Mouse (Mus musculus): Measurements from ENCODE around the gene Lgmn. TPM values are rescaled to one million over a fixed set of nuclear protein-coding genes. Genes with fewer than 3 reads are reported as not detected.

Gene Lgmn
- 47.9 and 48.4 TPM in 2 replicates for polyA plus RNA-seq (2015; fragmentation: Nextera tagmentation; extraction: Ambion mirVana)

DNA sequence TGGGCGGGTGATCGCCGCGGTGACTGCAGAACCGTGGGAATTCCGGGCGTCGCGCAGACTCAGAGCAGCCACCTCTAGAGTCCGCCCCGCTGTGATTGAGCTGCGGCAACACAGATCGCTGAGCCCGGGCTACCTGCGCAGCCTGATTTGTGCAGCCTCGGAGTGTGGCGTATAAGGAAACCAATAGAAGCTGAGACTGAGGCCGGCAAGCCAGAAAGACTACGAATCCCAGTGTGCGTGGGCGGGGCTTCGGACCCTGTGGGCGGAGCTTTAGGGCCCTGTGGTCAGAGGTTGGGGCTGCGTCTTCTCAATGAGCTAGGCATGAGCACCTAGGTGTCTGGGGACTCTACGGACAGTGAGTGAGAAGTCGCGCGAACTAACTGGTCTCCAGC is at the start of gene Lgmn:
Gene Lgmn, minus strand, starts transcription at position 182 of the 392 bp plus-strand sequence.
- no peaks in the 10 kb centered on the region for H3K27me3 ChIP-seq
- peak; percentile 100 for ATAC-seq
- peak within 1 kb of the TSS; percentile 72 for H3K9ac ChIP-seq
- H3K4me1 ChIP-seq = peaks cover 13% of the 10 kb centered on the region
- no peaks in the 10 kb centered on the region for H3K9me3 ChIP-seq (replicated peaks)
- no peaks in the 10 kb centered on the region for H3K36me3 ChIP-seq (ENCODE audit: poor library complexity, severe bottlenecking)
- H3K27ac ChIP-seq = no peak within 1 kb of the TSS; the same call in 1 of the 2 replicates
- peak within 1 kb of the TSS; percentile 68 for H3K4me3 ChIP-seq
- H3K4me2 ChIP-seq = peak within 1 kb of the TSS; percentile 68
- 0% methylated on average over 28 of the region's 28 CpGs for whole genome bisulfite sequencing

DNA sequence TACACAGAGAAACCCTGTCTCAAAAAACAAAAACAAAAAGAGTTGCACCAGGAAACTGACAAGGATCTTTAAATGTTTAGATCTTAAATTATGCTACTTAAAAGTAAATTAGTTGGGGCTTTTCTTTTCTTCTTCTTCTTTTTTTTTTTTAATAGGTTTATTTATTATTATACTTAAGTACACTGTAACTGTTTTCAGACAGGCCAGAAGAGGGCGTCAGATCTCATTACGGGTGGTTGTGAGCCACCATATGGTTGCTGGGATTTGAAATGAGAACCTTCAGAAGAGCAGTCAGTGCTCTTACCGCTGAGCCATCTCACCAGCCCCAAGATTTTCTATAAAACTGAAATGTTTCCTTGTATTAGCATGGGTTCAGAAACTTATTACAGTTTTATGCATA is 45.3 kb upstream of the Lgmn start:
- Histone ChIP-seq H3K4me1 (no peaks in the 10 kb centered on the region), H3K9me3 (replicated peaks) (no peaks in the 10 kb centered on the region), H3K36me3 (ENCODE audit: poor library complexity, severe bottlenecking) (peaks cover 90% of the 10 kb centered on the region), H3K4me2 (no peak overlapping the region), H3K4me3 (no peak overlapping the region), H3K9ac (no peak overlapping the region), H3K27ac (no peak overlapping the region), H3K27me3 (no peaks in the 10 kb centered on the region)
- 63% methylated on average over 3 of the region's 3 CpGs for WGBS
- no peak for ATAC-seq

DNA sequence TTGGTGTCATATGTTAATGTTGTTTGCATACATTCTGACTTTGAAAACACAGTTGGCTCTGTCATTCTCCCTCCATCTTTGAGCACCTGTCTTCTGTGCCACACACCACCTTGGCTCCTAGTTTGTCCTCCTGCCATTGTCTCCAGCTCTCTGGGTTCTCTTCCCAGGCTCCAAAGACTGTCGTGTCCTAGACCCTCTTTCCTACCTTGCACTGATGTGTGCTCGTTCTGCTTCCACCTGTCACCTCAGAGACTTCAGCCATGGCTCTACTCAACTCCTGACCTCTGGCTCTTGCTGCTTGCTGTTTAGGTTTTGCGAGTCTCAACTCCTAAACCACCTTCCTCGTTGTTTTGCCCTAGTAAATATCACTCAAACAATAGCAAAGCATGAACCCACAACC is 40.9 kb upstream of the Lgmn start:
- H3K4me2 ChIP-seq = no peak overlapping the region
- peaks cover 81% of the 10 kb centered on the region for H3K36me3 ChIP-seq (ENCODE audit: poor library complexity, severe bottlenecking)
- 88% methylated on average over 4 of the region's 4 CpGs for WGBS
- no peak for ATAC-seq
- no peak overlapping the region for H3K27ac ChIP-seq
- no peaks in the 10 kb centered on the region for H3K4me1 ChIP-seq
- no peaks in the 10 kb centered on the region for H3K27me3 ChIP-seq
- H3K4me3 ChIP-seq = no peak overlapping the region
- no peaks in the 10 kb centered on the region for H3K9me3 ChIP-seq (replicated peaks)
- no peak overlapping the region for H3K9ac ChIP-seq

- peaks cover 58% of the 10 kb centered on the region for H3K36me3 ChIP-seq (ENCODE audit: poor library complexity, severe bottlenecking)
- no peaks in the 10 kb centered on the region for H3K27me3 ChIP-seq
- ATAC-seq = no peak
- H3K9ac ChIP-seq = peak overlapping the region; percentile 22; the same call in 1 of the 2 replicates
- no peak overlapping the region for H3K4me2 ChIP-seq
- H3K27ac ChIP-seq = no peak overlapping the region
- H3K4me3 ChIP-seq = no peak overlapping the region
- no peaks in the 10 kb centered on the region for H3K9me3 ChIP-seq (replicated peaks)
- H3K4me1 ChIP-seq = peaks cover 10% of the 10 kb centered on the region
- 94% methylated on average over 7 of the region's 7 CpGs for WGBS
Observed at GRCm38 (mm10) chr12:102474411-102474810, 34.8 kb upstream of the Lgmn start.

DNA sequence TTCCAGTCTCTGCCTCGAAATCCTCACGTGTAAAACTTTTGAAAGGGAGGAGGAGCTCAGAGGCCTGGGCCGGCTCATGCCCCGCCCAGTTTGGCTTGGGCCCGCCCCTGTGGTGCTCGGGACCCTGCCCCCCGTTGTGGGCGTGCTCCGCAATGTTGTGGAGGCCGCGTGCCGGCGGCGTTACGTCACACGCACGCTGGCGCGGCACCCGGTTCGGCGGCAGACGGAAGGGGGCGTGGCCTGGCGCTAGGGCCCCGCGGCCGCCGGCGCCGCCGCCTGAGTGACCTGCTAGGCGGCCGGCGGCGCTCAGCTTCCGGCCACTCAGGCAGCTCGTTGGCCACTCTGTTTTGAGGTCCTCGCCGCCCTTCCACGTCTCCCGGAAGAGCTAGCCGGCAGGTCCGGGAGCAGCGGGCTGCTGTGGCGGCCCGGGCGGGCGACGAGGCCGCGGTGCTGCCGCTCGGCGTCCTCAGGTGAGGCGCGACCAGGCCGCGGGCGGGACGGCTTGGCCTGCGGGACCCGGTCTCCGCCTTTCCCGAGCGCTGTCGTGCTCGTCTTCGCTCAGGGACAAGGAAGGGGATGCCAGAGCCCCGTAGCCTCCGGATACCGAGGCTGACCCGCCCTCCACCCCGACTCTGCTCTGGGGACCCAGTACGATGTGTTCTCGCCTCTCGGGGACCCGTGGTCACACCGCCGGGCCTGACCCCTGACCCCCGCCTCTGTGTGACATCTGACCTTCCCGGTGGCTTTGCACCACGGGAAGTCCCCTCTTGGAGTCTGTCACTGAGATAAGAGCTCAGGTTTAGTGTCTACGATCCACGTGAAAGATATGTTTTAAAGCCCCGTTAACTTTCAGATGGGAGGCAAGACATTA is 29.5 kb upstream of the Lgmn start, which contains the start of gene Golga5:
Gene Golga5, plus strand, starts transcription at position 242 of the 871 bp plus-strand sequence.
- H3K4me1 ChIP-seq = peaks cover 10% of the 10 kb centered on the region
- ATAC-seq = peak; percentile 99
- peak within 1 kb of the TSS; percentile 51 for H3K27ac ChIP-seq
- H3K4me2 ChIP-seq = peak within 1 kb of the TSS; percentile 95
- H3K4me3 ChIP-seq = peak within 1 kb of the TSS; percentile 68
- H3K9ac ChIP-seq = peak within 1 kb of the TSS; percentile 88
- peaks cover 22% of the 10 kb centered on the region for H3K36me3 ChIP-seq (ENCODE audit: poor library complexity, severe bottlenecking)
- under 1% methylated on average over 40 of the region's 86 CpGs for WGBS
- H3K9me3 ChIP-seq (replicated peaks) = no peaks in the 10 kb centered on the region
- H3K27me3 ChIP-seq = no peaks in the 10 kb centered on the region

DNA sequence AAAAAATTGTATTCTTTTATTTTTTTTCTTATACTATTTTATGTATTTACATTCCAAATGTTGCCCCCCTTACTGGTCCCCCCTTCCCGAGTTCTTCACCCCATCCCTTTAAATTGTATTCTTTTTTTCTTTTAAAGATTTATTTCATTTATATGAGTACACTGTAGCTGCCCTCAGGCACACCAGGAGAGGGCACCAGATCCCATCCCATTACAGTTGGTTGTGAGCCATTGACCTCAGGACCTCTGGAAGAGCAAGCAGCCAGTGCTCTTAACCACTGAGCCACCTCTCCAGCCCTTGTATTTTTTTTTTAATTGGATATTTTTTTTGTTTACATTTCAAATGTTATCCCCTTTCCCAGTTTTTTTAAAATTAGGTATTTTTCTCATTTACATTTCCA is 28.5 kb upstream of the Lgmn start:
- H3K4me3 ChIP-seq = no peak overlapping the region
- H3K9me3 ChIP-seq (replicated peaks) = no peaks in the 10 kb centered on the region
- no peak overlapping the region for H3K9ac ChIP-seq
- peaks cover 10% of the 10 kb centered on the region for H3K4me1 ChIP-seq
- no peak overlapping the region for H3K4me2 ChIP-seq
- H3K27me3 ChIP-seq = no peaks in the 10 kb centered on the region
- no peak overlapping the region for H3K27ac ChIP-seq
- ATAC-seq = no peak
- WGBS = 77% methylated on average over 1 of the region's 1 CpGs
- H3K36me3 ChIP-seq (ENCODE audit: poor library complexity, severe bottlenecking) = peaks cover 13% of the 10 kb centered on the region

- ATAC-seq = no peak
- Histone ChIP-seq H3K9ac (no peak overlapping the region), H3K36me3 (ENCODE audit: poor library complexity, severe bottlenecking) (no peaks in the 10 kb centered on the region), H3K4me1 (peaks cover 3% of the 10 kb centered on the region), H3K27ac (no peak overlapping the region), H3K4me3 (no peak overlapping the region), H3K4me2 (no peak overlapping the region), H3K9me3 (replicated peaks) (no peaks in the 10 kb centered on the region), H3K27me3 (no peaks in the 10 kb centered on the region)
- WGBS = 60% methylated on average over 4 of the region's 4 CpGs
Observed at GRCm38 (mm10) chr12:102464650-102465049, 25.0 kb upstream of the Lgmn start.

DNA sequence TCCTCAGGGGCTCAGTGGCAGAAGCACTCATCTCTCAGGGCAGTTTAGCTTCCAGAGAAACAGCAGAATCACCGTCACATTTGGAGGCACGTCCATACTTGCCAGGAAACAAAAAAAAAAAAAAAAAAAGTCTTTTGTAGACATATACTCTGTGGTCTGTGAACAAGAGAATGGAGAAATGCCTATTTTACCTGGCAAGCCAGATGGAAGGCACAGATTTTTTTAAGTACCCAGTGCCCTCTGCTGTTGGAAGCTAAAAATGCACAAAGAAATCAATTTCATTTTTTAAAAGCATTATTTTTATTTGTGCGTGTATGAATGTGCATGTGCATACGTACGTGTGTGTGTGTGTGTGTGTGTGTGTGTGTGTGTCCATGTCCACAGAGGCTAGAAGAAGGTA is 21.6 kb upstream of the Lgmn start:
- H3K4me3 ChIP-seq = no peak overlapping the region
- H3K9me3 ChIP-seq (replicated peaks) = no peaks in the 10 kb centered on the region
- no peaks in the 10 kb centered on the region for H3K4me1 ChIP-seq
- no peaks in the 10 kb centered on the region for H3K36me3 ChIP-seq (ENCODE audit: poor library complexity, severe bottlenecking)
- no peak overlapping the region for H3K9ac ChIP-seq
- H3K27ac ChIP-seq = no peak overlapping the region
- no peaks in the 10 kb centered on the region for H3K27me3 ChIP-seq
- WGBS = 76% methylated on average over 5 of the region's 5 CpGs
- ATAC-seq = no peak
- no peak overlapping the region for H3K4me2 ChIP-seq

DNA sequence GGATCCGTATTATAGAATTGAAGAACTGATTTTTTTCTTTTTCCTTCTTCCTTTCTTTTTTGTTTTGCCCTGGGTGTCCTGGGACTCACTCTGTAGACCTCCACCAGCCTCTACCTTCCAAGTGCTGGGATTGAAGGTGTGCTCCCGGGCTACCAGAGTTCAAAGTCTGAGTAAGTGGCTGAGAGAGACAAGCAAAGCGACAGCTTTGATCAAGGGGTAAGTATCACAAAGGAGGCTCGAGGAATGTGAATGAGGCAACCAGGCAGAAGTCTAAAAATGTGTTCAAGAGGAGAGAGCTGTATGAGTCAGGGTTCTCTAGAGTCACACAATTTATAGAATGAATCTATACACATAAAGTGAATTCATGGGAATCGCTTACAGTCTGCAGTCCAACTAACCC is 20.4 kb upstream of the Lgmn start:
- no peaks in the 10 kb centered on the region for H3K9me3 ChIP-seq (replicated peaks)
- H3K4me1 ChIP-seq = no peaks in the 10 kb centered on the region
- no peaks in the 10 kb centered on the region for H3K27me3 ChIP-seq
- 72% methylated on average over 5 of the region's 5 CpGs for WGBS
- H3K9ac ChIP-seq = no peak overlapping the region
- no peaks in the 10 kb centered on the region for H3K36me3 ChIP-seq (ENCODE audit: poor library complexity, severe bottlenecking)
- no peak overlapping the region for H3K27ac ChIP-seq
- no peak for ATAC-seq
- no peak overlapping the region for H3K4me3 ChIP-seq
- no peak overlapping the region for H3K4me2 ChIP-seq

GRCm38 (mm10) chr12:102456467-102457193 is 17.0 kb upstream of the Lgmn start:
- Histone ChIP-seq H3K9me3 (replicated peaks) (no peaks in the 10 kb centered on the region), H3K4me3 (no peak overlapping the region), H3K4me1 (no peaks in the 10 kb centered on the region), H3K4me2 (no peak overlapping the region), H3K9ac (no peak overlapping the region), H3K36me3 (ENCODE audit: poor library complexity, severe bottlenecking) (no peaks in the 10 kb centered on the region), H3K27me3 (no peaks in the 10 kb centered on the region), H3K27ac (no peak overlapping the region)
- 77% methylated on average over 7 of the region's 7 CpGs for WGBS
- no peak for ATAC-seq

GRCm38 (mm10) chr12:102453581-102453980 is 14.0 kb upstream of the Lgmn start:
- no peaks in the 10 kb centered on the region for H3K27me3 ChIP-seq
- H3K4me3 ChIP-seq = no peak overlapping the region
- H3K9me3 ChIP-seq (replicated peaks) = no peaks in the 10 kb centered on the region
- no peak overlapping the region for H3K9ac ChIP-seq
- no peak for ATAC-seq
- no peaks in the 10 kb centered on the region for H3K36me3 ChIP-seq (ENCODE audit: poor library complexity, severe bottlenecking)
- H3K27ac ChIP-seq = no peak overlapping the region
- WGBS = 68% methylated on average over 6 of the region's 6 CpGs
- H3K4me2 ChIP-seq = no peak overlapping the region
- H3K4me1 ChIP-seq = no peaks in the 10 kb centered on the region

DNA sequence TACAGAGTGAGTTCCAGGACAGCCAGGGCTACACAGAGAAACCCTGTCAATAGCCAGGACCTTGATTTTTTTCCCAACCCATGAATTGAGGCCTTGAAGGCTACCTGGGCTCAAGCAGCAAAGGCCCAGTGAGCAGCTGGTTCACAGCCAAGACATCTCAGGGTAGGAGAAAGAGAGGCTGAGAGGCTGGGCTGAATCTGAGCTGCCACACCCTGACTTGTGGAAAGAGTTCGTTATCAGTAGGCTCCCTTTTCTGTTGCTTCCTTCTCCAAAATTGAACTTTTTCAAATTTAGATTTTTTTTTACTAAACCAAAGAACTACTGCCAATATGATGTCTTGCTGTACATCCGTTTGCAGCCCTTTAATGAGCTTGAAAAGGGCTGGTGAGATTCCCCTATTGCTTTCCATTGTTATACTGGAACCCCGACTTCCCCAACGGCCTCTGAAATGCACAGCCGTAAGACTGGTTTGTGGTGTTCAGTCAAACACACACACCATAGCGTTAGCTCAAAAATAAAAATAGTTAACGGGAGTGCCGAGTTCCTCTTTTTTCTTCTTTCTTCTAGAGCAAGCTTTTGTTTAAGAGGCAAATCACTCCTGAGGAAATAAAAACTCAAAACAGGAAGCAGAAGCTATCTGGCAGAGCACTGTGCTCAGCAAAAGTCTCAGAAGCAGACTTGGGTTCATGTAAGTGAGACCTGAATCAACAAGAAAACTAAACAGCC is 11.7 kb upstream of the Lgmn start:
- Histone ChIP-seq H3K27me3 (no peaks in the 10 kb centered on the region), H3K9me3 (replicated peaks) (no peaks in the 10 kb centered on the region), H3K9ac (no peak overlapping the region), H3K36me3 (ENCODE audit: poor library complexity, severe bottlenecking) (no peaks in the 10 kb centered on the region), H3K4me2 (no peak overlapping the region), H3K27ac (no peak overlapping the region), H3K4me1 (no peaks in the 10 kb centered on the region), H3K4me3 (no peak overlapping the region)
- 72% methylated on average over 8 of the region's 8 CpGs for WGBS
- ATAC-seq = no peak
